Mouse (Mus musculus) stomach, embryonic 15.5 days (tissue): Measurements from ENCODE around the gene Zfp977. TPM values are rescaled to one million over a fixed set of nuclear protein-coding genes. Genes with fewer than 3 reads are reported as not detected.
"Not testable (repeated sequence)": the region's sequence is repeated elsewhere in the genome, so short reads cannot be mapped to it uniquely, and the experiment has no call there.

Source experiments
- ATAC-seq: fragments of 200-750 bp; cut with Nextera tagmentation; 2 replicates; pipeline ENCODE4 v1.8.0; 2017; ENCODE audit warnings: low read depth, moderate number of reproducible peaks, moderate TSS enrichment; ENCODE audit not compliant: insufficient read depth, low FRiP score
- H3K27ac ChIP-seq: fragments of 300-500 bp; sonication (generic); 2 replicates; pipeline ENCODE4 v1.5.1; 2015; ENCODE audit warnings: mild to moderate bottlenecking, inconsistent platforms
- H3K27me3 ChIP-seq: fragments of 300-500 bp; sonication (generic); replicated peaks from 2 replicates; pipeline ENCODE4 v1.6.1; 2015; ENCODE audit warnings: inconsistent platforms
- H3K36me3 ChIP-seq: fragments of 300-500 bp; sonication (generic); 2 replicates; pipeline ENCODE4 v1.6.1; 2015; ENCODE audit warnings: inconsistent platforms
- H3K4me1 ChIP-seq: fragments of 300-500 bp; sonication (generic); 2 replicates; pipeline ENCODE4 v1.6.1; 2015; ENCODE audit warnings: inconsistent platforms
- H3K4me2 ChIP-seq: fragments of 300-500 bp; sonication (generic); 2 replicates; pipeline ENCODE4 v1.6.1; 2015; ENCODE audit warnings: mild to moderate bottlenecking, inconsistent platforms
- H3K4me3 ChIP-seq: fragments of 300-500 bp; sonication (generic); replicated peaks from 2 replicates; pipeline ENCODE4 v1.5.1; 2015; ENCODE audit warnings: inconsistent platforms
- H3K9ac ChIP-seq: fragments of 300-500 bp; sonication (generic); 2 replicates; pipeline ENCODE4 v1.6.1; 2015; ENCODE audit warnings: inconsistent platforms
- H3K9me3 ChIP-seq: fragments of 300-500 bp; sonication (generic); 2 replicates; pipeline ENCODE4 v1.6.1; 2016; ENCODE audit warnings: inconsistent platforms
- WGBS: fragments of 180-500 bp; shearing (Covaris S2); methylation state at CpG from one replicate; pipeline ENCODE4 v1.1.7; 2015; 5-methylcytosine and 5-hydroxymethylcytosine counted together
- microRNA-seq: library from miRNA; unstranded; fragments of <30 nt; microRNA quantifications from one replicate; pipeline ENCODE4, GENCODE M21; 2016
- polyA plus RNA-seq: library from polyadenylated mRNA; unstranded; fragments of >200 nt; fragmentation: Nextera tagmentation; extraction: Ambion mirVana; gene quantifications from 2 replicates; pipeline ENCODE4 v1.2.1, GENCODE M21; 2015

The Zfp977 gene
- 1.5 and 1.8 TPM in 2 replicates for polyA plus RNA-seq

GRCm38 (mm10) chr7:42592413-42592812 lies at the start of gene Zfp977:
Gene Zfp977, minus strand, starts transcription at chr7:42592547.
- H3K9me3 ChIP-seq, H3K4me2 ChIP-seq, H3K9ac ChIP-seq, H3K27me3 ChIP-seq, ATAC-seq, H3K4me1 ChIP-seq, H3K27ac ChIP-seq, H3K4me3 ChIP-seq, H3K36me3 ChIP-seq: not testable (repeated sequence)
- WGBS, result 91% methylated on average over 11 of the region's 11 CpGs

GRCm38 (mm10) chr7:42631031-42631430 lies 38.7 kb upstream of the Zfp977 start:
- not testable (repeated sequence) for ATAC-seq, H3K4me2 ChIP-seq, H3K27me3 ChIP-seq, H3K36me3 ChIP-seq, H3K9me3 ChIP-seq, H3K9ac ChIP-seq, H3K4me3 ChIP-seq, H3K27ac ChIP-seq, H3K4me1 ChIP-seq

- not testable (repeated sequence) for H3K4me1 ChIP-seq, H3K9ac ChIP-seq, H3K4me2 ChIP-seq, ATAC-seq, H3K36me3 ChIP-seq, H3K4me3 ChIP-seq, H3K27ac ChIP-seq, H3K9me3 ChIP-seq, H3K27me3 ChIP-seq
Measured at GRCm38 (mm10) chr7:42595666-42596065, 3.3 kb upstream of the Zfp977 start.

- not testable (repeated sequence) for H3K36me3 ChIP-seq, H3K27me3 ChIP-seq, H3K27ac ChIP-seq, H3K4me2 ChIP-seq, H3K4me1 ChIP-seq, H3K9ac ChIP-seq, ATAC-seq, H3K9me3 ChIP-seq, H3K4me3 ChIP-seq
Measured at GRCm38 (mm10) chr7:42591311-42591710, 1.0 kb downstream of the Zfp977 start.

- Histone ChIP-seq H3K27me3 (no peaks in the 10 kb centered on the region), H3K4me1 (no peaks in the 10 kb centered on the region), H3K9ac (no peak within 1 kb of the TSS), H3K27ac (no peak within 1 kb of the TSS), H3K36me3 (peaks cover 5% of the 10 kb centered on the region; the same call in 1 of the 2 replicates), H3K4me2 (no peak within 1 kb of the TSS), H3K4me3 (no peak within 1 kb of the TSS), H3K9me3 (no peaks in the 10 kb centered on the region; the same call in 1 of the 2 replicates)
- no peak for ATAC-seq
- WGBS, result 94% methylated on average over 5 of the region's 5 CpGs
Measured at GRCm38 (mm10) chr7:42578488-42578887, 13.9 kb downstream of the Zfp977 start, which contains the start of gene Gm21028. Gene Gm21028, minus strand, starts transcription at chr7:42578588.

GRCm38 (mm10) chr7:42551766-42552165 lies 40.6 kb downstream of the Zfp977 start:
- no peak overlapping the region for H3K4me3 ChIP-seq
- H3K27ac ChIP-seq, result no peak overlapping the region
- no peak overlapping the region for H3K9ac ChIP-seq
- H3K4me1 ChIP-seq, result no peaks in the 10 kb centered on the region
- H3K36me3 ChIP-seq, result no peaks in the 10 kb centered on the region
- no peaks in the 10 kb centered on the region for H3K27me3 ChIP-seq
- H3K9me3 ChIP-seq, result no peaks in the 10 kb centered on the region; the same call in 1 of the 2 replicates
- H3K4me2 ChIP-seq, result no peak overlapping the region
- ATAC-seq, result no peak
- WGBS, result 78% methylated on average over 3 of the region's 3 CpGs

Small RNA genes lying within 50 kb of the gene (microRNA-seq; reads per million reads assigned to microRNA genes)
- not detected for gene Gm24938

Other genes with a start within 250 kb of the Zfp977 start
- gene 4933421I07Rik, start 144.4 kb downstream of the Zfp977 start, polyA plus RNA-seq, result not detected in 2 replicates
- gene Zfp141, start 86.8 kb downstream of the Zfp977 start, polyA plus RNA-seq, result 7.9 and 9.4 TPM in 2 replicates
- gene Gm21028, start 14.0 kb downstream of the Zfp977 start, polyA plus RNA-seq, result not detected in 2 replicates
- gene Zfp976, start 50.0 kb upstream of the Zfp977 start, polyA plus RNA-seq, result 3.3 and 3.6 TPM in 2 replicates
- gene Zfp975, start 100.2 kb upstream of the Zfp977 start, polyA plus RNA-seq, result 6.8 and 7.1 TPM in 2 replicates
- not detected in 2 replicates for gene Gm17067, start 134.5 kb upstream of the Zfp977 start, polyA plus RNA-seq
- not detected in 2 replicates for gene Vmn2r62, start 201.0 kb upstream of the Zfp977 start, polyA plus RNA-seq